Mouse (Mus musculus) heart, adult 2 months (tissue): ENCODE data around the gene Ccdc77.

Experiments
- CTCF ChIP-seq: fragments of 200-600 bp; IDR thresholded peaks from 2 replicates; pipeline ENCODE4 v1.8.1; 2022; ENCODE audit warnings: antibody characterized with exemption, mild to moderate bottlenecking, moderate library complexity
- EP300 ChIP-seq: fragments of 200-500 bp; IDR thresholded peaks from 2 replicates; pipeline ENCODE4 v1.6.1; 2011; ENCODE audit warnings: low read depth, low read length, control low read depth; ENCODE audit not compliant: insufficient read depth

DNA sequence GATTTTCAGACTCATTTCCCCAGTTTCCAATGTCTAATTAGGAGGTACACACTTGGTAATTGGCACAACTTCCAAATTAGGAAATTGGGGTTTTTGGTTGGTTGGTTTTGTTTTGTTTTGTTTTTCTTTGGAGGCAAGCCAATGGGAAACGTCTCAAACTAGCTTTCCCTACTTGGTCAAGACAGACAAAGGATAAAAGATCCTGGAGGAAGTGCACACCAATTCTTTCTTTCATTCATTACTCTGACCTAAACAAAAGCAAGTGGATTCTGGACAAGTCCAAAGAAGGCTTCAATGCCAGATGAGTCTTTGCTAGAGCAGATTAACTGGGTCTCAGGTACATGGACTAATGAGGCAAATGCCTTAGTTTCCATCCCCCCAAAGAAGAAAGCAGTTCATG lies 20.2 kb downstream of the Ccdc77 start:
- no peak for TF ChIP-seq EP300
- no peak for TF ChIP-seq CTCF
